Mouse (Mus musculus) cerebellum, adult 2 months (tissue): Measurements from ENCODE around the gene Cadm1. TPM values are rescaled to one million over a fixed set of nuclear protein-coding genes. Genes with fewer than 3 reads are reported as not detected.

Experiments
- DNase-seq, 2 experiments: peaks; one replicate each; pipeline ENCODE4 v3.0.0; 2021
- H3K27ac ChIP-seq: fragments of 200-500 bp; 2 replicates; pipeline ENCODE4 v1.5.1; 2012; ENCODE audit warnings: low read length, control low read depth, inconsistent platforms; ENCODE audit not compliant: insufficient read depth
- H3K27me3 ChIP-seq: fragments of 200-500 bp; 2 replicates; pipeline ENCODE4 v1.6.1; 2012; ENCODE audit warnings: inconsistent platforms, mild to moderate bottlenecking, low read length, moderate library complexity; ENCODE audit not compliant: control insufficient read depth, insufficient read depth
- H3K4me1 ChIP-seq: fragments of 200-500 bp; 2 replicates; pipeline ENCODE4 v1.6.1; 2011; ENCODE audit warnings: low read length; ENCODE audit not compliant: control insufficient read depth, insufficient read depth
- H3K4me3 ChIP-seq: fragments of 200-500 bp; replicated peaks from 2 replicates; pipeline ENCODE3; 2011; ENCODE audit warnings: mild to moderate bottlenecking, low read depth, low read length, control low read depth; ENCODE audit not compliant: insufficient read depth
- CTCF ChIP-seq: fragments of 200-500 bp; IDR thresholded peaks from 2 replicates; pipeline ENCODE4 v1.5.1; 2011; ENCODE audit warnings: low read depth, mild to moderate bottlenecking, control low read depth, low read length, moderate library complexity, borderline replicate concordance; ENCODE audit not compliant: insufficient read depth
- POLR2A ChIP-seq: fragments of 200-500 bp; IDR thresholded peaks from 2 replicates; pipeline ENCODE4 v1.6.1; 2011; ENCODE audit warnings: low read length, control low read depth, borderline replicate concordance; ENCODE audit not compliant: insufficient read depth
- WGBS: fragments of 180-500 bp; shearing (Covaris S2); methylation state at CpG from one replicate; pipeline ENCODE4 v1.1.7; 2018; 5-methylcytosine and 5-hydroxymethylcytosine counted together
- polyA plus RNA-seq: library from polyadenylated mRNA; depleted of rRNA; stranded (reverse); fragments of >200 nt; gene quantifications from 2 replicates; pipeline ENCODE4 v1.2.3, GENCODE M21; 2012

Gene Cadm1
- polyA plus RNA-seq, 1 experiment, result 55.9 TPM

- Histone ChIP-seq H3K27ac (no peak overlapping the region), H3K4me1 (no peaks in the 10 kb centered on the region), H3K27me3 (no peaks in the 10 kb centered on the region), H3K4me3 (no peak overlapping the region)
- DNase-seq, result peak; percentile 54 to 68
- WGBS, result 14% methylated on average over 3 of the region's 3 CpGs
- TF ChIP-seq CTCF, result peak; percentile 81
- no peak for TF ChIP-seq POLR2A
Measured at GRCm38 (mm10) chr9:47699026-47699425, 169.1 kb downstream of the Cadm1 start.

- no peak overlapping the region for H3K4me3 ChIP-seq
- H3K27ac ChIP-seq, result no peak overlapping the region
- no peak for DNase-seq
- 85% methylated on average over 5 of the region's 5 CpGs for WGBS
- TF ChIP-seq CTCF (no peak), POLR2A (no peak)
- H3K27me3 ChIP-seq, result no peaks in the 10 kb centered on the region
- no peaks in the 10 kb centered on the region for H3K4me1 ChIP-seq
Measured at GRCm38 (mm10) chr9:47700021-47700420, 170.0 kb downstream of the Cadm1 start.

- Histone ChIP-seq H3K4me3 (no peak overlapping the region), H3K27ac (no peak overlapping the region), H3K4me1 (no peaks in the 10 kb centered on the region; the same call in 1 of the 2 replicates), H3K27me3 (no peaks in the 10 kb centered on the region)
- TF ChIP-seq POLR2A, result no peak
- no peak for TF ChIP-seq CTCF
- DNase-seq, result no peak
- 91% methylated on average over 19 of the region's 19 CpGs for WGBS
Measured at GRCm38 (mm10) chr9:47703026-47703876, 173.3 kb downstream of the Cadm1 start.

GRCm38 (mm10) chr9:47706341-47706740 is 176.4 kb downstream of the Cadm1 start:
- TF ChIP-seq POLR2A, result no peak
- TF ChIP-seq CTCF, result no peak
- H3K4me1 ChIP-seq, result no peaks in the 10 kb centered on the region; the same call in 1 of the 2 replicates
- WGBS, result 88% methylated on average over 9 of the region's 9 CpGs
- DNase-seq, result no peak
- H3K27me3 ChIP-seq, result no peaks in the 10 kb centered on the region
- no peak overlapping the region for H3K27ac ChIP-seq
- H3K4me3 ChIP-seq, result no peak overlapping the region

GRCm38 (mm10) chr9:47707326-47707725 is 177.4 kb downstream of the Cadm1 start:
- DNase-seq, result no peak
- Histone ChIP-seq H3K4me1 (no peaks in the 10 kb centered on the region; the same call in 1 of the 2 replicates), H3K27ac (no peak overlapping the region), H3K4me3 (no peak overlapping the region), H3K27me3 (no peaks in the 10 kb centered on the region)
- TF ChIP-seq POLR2A, result no peak
- TF ChIP-seq CTCF, result no peak
- WGBS, result 94% methylated on average over 6 of the region's 6 CpGs

GRCm38 (mm10) chr9:47708299-47708698 is 178.3 kb downstream of the Cadm1 start:
- Histone ChIP-seq H3K4me1 (no peaks in the 10 kb centered on the region; the same call in 1 of the 2 replicates), H3K27me3 (no peaks in the 10 kb centered on the region), H3K4me3 (no peak overlapping the region), H3K27ac (no peak overlapping the region)
- peak; percentile 78 to 81 for DNase-seq
- WGBS, result 9% methylated on average over 10 of the region's 10 CpGs
- TF ChIP-seq CTCF (peak; percentile 96), POLR2A (no peak)

- TF ChIP-seq CTCF, result no peak
- Histone ChIP-seq H3K4me3 (no peak overlapping the region), H3K4me1 (no peaks in the 10 kb centered on the region; the same call in 1 of the 2 replicates), H3K27ac (no peak overlapping the region), H3K27me3 (no peaks in the 10 kb centered on the region)
- no peak for DNase-seq
- 59% methylated on average over 8 of the region's 8 CpGs for WGBS
Measured at GRCm38 (mm10) chr9:47710946-47711345, 181.0 kb downstream of the Cadm1 start.

GRCm38 (mm10) chr9:47714541-47714940 is 184.6 kb downstream of the Cadm1 start:
- 77% methylated on average over 2 of the region's 2 CpGs for WGBS
- TF ChIP-seq POLR2A (no peak), CTCF (no peak)
- Histone ChIP-seq H3K4me1 (no peaks in the 10 kb centered on the region; the same call in 1 of the 2 replicates), H3K4me3 (no peak overlapping the region), H3K27ac (no peak overlapping the region), H3K27me3 (no peaks in the 10 kb centered on the region)
- no peak for DNase-seq
